Mouse (Mus musculus): Measurements from ENCODE around the gene Slc5a2. TPM values are rescaled to one million over a fixed set of nuclear protein-coding genes. Genes with fewer than 3 reads are reported as not detected.

The Slc5a2 gene
- 0.08 and 0.23 TPM in 2 replicates for polyA plus RNA-seq (2015; fragmentation: Nextera tagmentation; extraction: Ambion mirVana)

DNA sequence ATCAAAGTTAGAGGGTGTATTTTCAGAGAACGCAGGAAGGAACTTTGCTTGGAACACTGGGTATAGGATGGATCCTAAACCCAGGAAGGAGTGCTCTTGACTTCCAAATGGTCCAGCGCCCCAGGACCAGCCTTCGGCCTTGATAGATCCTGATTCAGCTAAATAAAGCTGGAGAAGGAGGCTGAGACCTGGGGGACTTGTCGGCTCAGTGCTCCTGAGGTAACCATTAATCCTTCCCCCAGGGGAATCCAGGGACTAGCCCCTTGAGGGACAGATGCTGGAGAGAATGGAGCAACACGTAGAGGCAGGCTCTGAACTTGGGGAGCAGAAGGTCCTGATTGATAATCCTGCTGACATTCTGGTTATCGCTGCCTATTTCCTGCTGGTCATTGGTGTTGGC lies at the start of gene Slc5a2:
Gene Slc5a2 (plus strand): TSS at position 247 of the 400 bp plus-strand sequence.
- 74% methylated on average over 6 of the region's 6 CpGs for WGBS
- ATAC-seq: no peak
- TF ChIP-seq CTCF (IDR thresholded peaks at IDR 0.05) (no peak), EP300 (IDR thresholded peaks at IDR 0.05) (no peak)
- no peaks in the 10 kb centered on the region for H3K36me3 ChIP-seq (ENCODE audit: insufficient read depth, low read length)
- no peaks in the 10 kb centered on the region for H3K9me3 ChIP-seq (ENCODE audit: low read length)
- no peak within 1 kb of the TSS for H3K27ac ChIP-seq (ENCODE audit: low read length)
- no peaks in the 10 kb centered on the region for H3K27me3 ChIP-seq (replicated peaks; ENCODE audit: insufficient read depth, low read length)
- no peak for DNase-seq (ENCODE audit: low spot score)
- H3K9ac ChIP-seq (replicated peaks; ENCODE audit: low read depth): no peak within 1 kb of the TSS
- no peak within 1 kb of the TSS for H3K4me3 ChIP-seq (ENCODE audit: low read depth, low read length)
- H3K4me1 ChIP-seq (ENCODE audit: insufficient read depth, low read depth, low read length): no peaks in the 10 kb centered on the region
- no peak within 1 kb of the TSS for H3K4me2 ChIP-seq (replicated peaks; ENCODE audit: low read depth, low read length)

- WGBS: 54% methylated on average over 4 of the region's 4 CpGs
- Histone ChIP-seq H3K9ac (replicated peaks; ENCODE audit: low read depth) (no peak overlapping the region), H3K4me2 (replicated peaks; ENCODE audit: low read depth, low read length) (no peak overlapping the region), H3K4me1 (ENCODE audit: insufficient read depth, low read depth, low read length) (no peaks in the 10 kb centered on the region), H3K27me3 (replicated peaks; ENCODE audit: insufficient read depth, low read length) (no peaks in the 10 kb centered on the region), H3K36me3 (ENCODE audit: insufficient read depth, low read length) (no peaks in the 10 kb centered on the region), H3K27ac (ENCODE audit: low read length) (no peak overlapping the region), H3K9me3 (ENCODE audit: low read length) (no peaks in the 10 kb centered on the region), H3K4me3 (ENCODE audit: low read depth, low read length) (no peak overlapping the region)
- DNase-seq (ENCODE audit: low spot score) (no peak), ATAC-seq (no peak)
- no peak for TF ChIP-seq CTCF (IDR thresholded peaks at IDR 0.05)
- TF ChIP-seq EP300 (IDR thresholded peaks at IDR 0.05): no peak
These were observed 45.5 kb upstream of the Slc5a2 start for GRCm38 (mm10) chr7:128219952-128220351.

- Histone ChIP-seq H3K36me3 (ENCODE audit: insufficient read depth, low read length) (no peaks in the 10 kb centered on the region), H3K4me3 (ENCODE audit: low read depth, low read length) (no peak overlapping the region), H3K9ac (replicated peaks; ENCODE audit: low read depth) (no peak overlapping the region), H3K27me3 (replicated peaks; ENCODE audit: insufficient read depth, low read length) (no peaks in the 10 kb centered on the region), H3K4me1 (ENCODE audit: insufficient read depth, low read depth, low read length) (no peaks in the 10 kb centered on the region), H3K9me3 (ENCODE audit: low read length) (no peaks in the 10 kb centered on the region), H3K4me2 (replicated peaks; ENCODE audit: low read depth, low read length) (no peak overlapping the region), H3K27ac (ENCODE audit: low read length) (no peak overlapping the region)
- 81% methylated on average over 3 of the region's 3 CpGs for WGBS
- DNase-seq (ENCODE audit: low spot score) (no peak), ATAC-seq (no peak)
- no peak for TF ChIP-seq EP300 (IDR thresholded peaks at IDR 0.05)
These were observed 44.5 kb upstream of the Slc5a2 start for GRCm38 (mm10) chr7:128220936-128221335.

DNA sequence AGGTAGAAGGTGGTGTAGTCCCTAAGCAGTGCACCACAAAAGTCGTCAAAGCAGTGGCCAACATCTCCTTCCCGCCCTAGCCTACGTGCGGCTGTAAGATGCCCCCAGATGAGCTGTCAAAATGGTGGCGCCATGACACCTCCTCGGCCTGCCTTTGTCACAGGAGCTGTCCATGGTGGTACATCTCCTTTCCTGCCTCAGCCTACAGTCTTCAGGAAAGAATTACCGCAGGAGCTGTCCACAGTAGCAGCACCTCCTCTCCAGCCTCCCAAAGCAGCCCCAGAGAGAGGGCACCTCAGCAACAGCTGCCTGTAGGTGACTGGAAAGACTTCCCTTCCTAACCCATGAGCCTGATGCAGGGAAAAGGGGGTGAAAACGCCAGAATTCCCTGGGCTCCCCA lies 33.7 kb upstream of the Slc5a2 start:
- Histone ChIP-seq H3K4me3 (ENCODE audit: low read depth, low read length) (no peak overlapping the region), H3K4me2 (replicated peaks; ENCODE audit: low read depth, low read length) (no peak overlapping the region), H3K9ac (replicated peaks; ENCODE audit: low read depth) (no peak overlapping the region), H3K36me3 (ENCODE audit: insufficient read depth, low read length) (no peaks in the 10 kb centered on the region), H3K27me3 (replicated peaks; ENCODE audit: insufficient read depth, low read length) (no peaks in the 10 kb centered on the region), H3K4me1 (ENCODE audit: insufficient read depth, low read depth, low read length) (peaks cover under 1% of the 10 kb centered on the region; the same call in 1 of the 2 replicates), H3K27ac (ENCODE audit: low read length) (no peak overlapping the region), H3K9me3 (ENCODE audit: low read length) (no peaks in the 10 kb centered on the region)
- DNase-seq (ENCODE audit: low spot score): no peak
- 37% methylated on average over 8 of the region's 8 CpGs for WGBS
- ATAC-seq: no peak
- no peak for TF ChIP-seq CTCF (IDR thresholded peaks at IDR 0.05)
- TF ChIP-seq EP300 (IDR thresholded peaks at IDR 0.05): no peak

- H3K9me3 ChIP-seq (ENCODE audit: low read length): no peaks in the 10 kb centered on the region
- no peak for DNase-seq (ENCODE audit: low spot score)
- no peaks in the 10 kb centered on the region; the same call in 1 of the 2 replicates for H3K36me3 ChIP-seq (ENCODE audit: insufficient read depth, low read length)
These were observed 30.7 kb upstream of the Slc5a2 start for GRCm38 (mm10) chr7:128234796-128235195.

GRCm38 (mm10) chr7:128235481-128235880 lies 30.0 kb upstream of the Slc5a2 start:
- no peak overlapping the region for H3K4me2 ChIP-seq (replicated peaks; ENCODE audit: low read depth, low read length)
- DNase-seq (ENCODE audit: low spot score) (no peak), ATAC-seq (no peak)
- no peaks in the 10 kb centered on the region for H3K9me3 ChIP-seq (ENCODE audit: low read length)
- WGBS: 57% methylated on average over 1 of the region's 1 CpGs
- H3K27me3 ChIP-seq (replicated peaks; ENCODE audit: insufficient read depth, low read length): no peaks in the 10 kb centered on the region
- H3K9ac ChIP-seq (replicated peaks; ENCODE audit: low read depth): no peak overlapping the region
- H3K36me3 ChIP-seq (ENCODE audit: insufficient read depth, low read length): no peaks in the 10 kb centered on the region; the same call in 1 of the 2 replicates
- no peak overlapping the region for H3K27ac ChIP-seq (ENCODE audit: low read length)
- H3K4me3 ChIP-seq (ENCODE audit: low read depth, low read length): no peak overlapping the region
- peaks cover 3% of the 10 kb centered on the region; the same call in 1 of the 2 replicates for H3K4me1 ChIP-seq (ENCODE audit: insufficient read depth, low read depth, low read length)
- TF ChIP-seq CTCF (IDR thresholded peaks at IDR 0.05): no peak
- no peak for TF ChIP-seq EP300 (IDR thresholded peaks at IDR 0.05)

More at GRCm38 (mm10) chr7:128234796-128235195, 30.7 kb upstream of the Slc5a2 start:
- Histone ChIP-seq H3K9ac (replicated peaks; ENCODE audit: low read depth) (no peak overlapping the region), H3K4me2 (replicated peaks; ENCODE audit: low read depth, low read length) (no peak overlapping the region), H3K27me3 (replicated peaks; ENCODE audit: insufficient read depth, low read length) (no peaks in the 10 kb centered on the region), H3K27ac (ENCODE audit: low read length) (no peak overlapping the region), H3K4me1 (ENCODE audit: insufficient read depth, low read depth, low read length) (peaks cover 3% of the 10 kb centered on the region; the same call in 1 of the 2 replicates), H3K4me3 (ENCODE audit: low read depth, low read length) (no peak overlapping the region)
- WGBS: 79% methylated on average over 2 of the region's 2 CpGs
- no peak for TF ChIP-seq EP300 (IDR thresholded peaks at IDR 0.05)
- no peak for TF ChIP-seq CTCF (IDR thresholded peaks at IDR 0.05)
- ATAC-seq: no peak

GRCm38 (mm10) chr7:128236426-128236825 lies 29.0 kb upstream of the Slc5a2 start:
- no peak overlapping the region for H3K4me3 ChIP-seq (ENCODE audit: low read depth, low read length)
- H3K4me1 ChIP-seq (ENCODE audit: insufficient read depth, low read depth, low read length): peaks cover 3% of the 10 kb centered on the region; the same call in 1 of the 2 replicates
- ATAC-seq (no peak), DNase-seq (ENCODE audit: low spot score) (no peak)
- WGBS: 92% methylated on average over 13 of the region's 13 CpGs
- H3K9me3 ChIP-seq (ENCODE audit: low read length): no peaks in the 10 kb centered on the region
- peaks cover 3% of the 10 kb centered on the region; the same call in 1 of the 2 replicates for H3K36me3 ChIP-seq (ENCODE audit: insufficient read depth, low read length)
- peak overlapping the region; percentile 99; the same call in 1 of the 2 replicates for H3K27ac ChIP-seq (ENCODE audit: low read length)
- no peaks in the 10 kb centered on the region for H3K27me3 ChIP-seq (replicated peaks; ENCODE audit: insufficient read depth, low read length)
- TF ChIP-seq CTCF (IDR thresholded peaks at IDR 0.05) (no peak), EP300 (IDR thresholded peaks at IDR 0.05) (no peak)
- H3K4me2 ChIP-seq (replicated peaks; ENCODE audit: low read depth, low read length): no peak overlapping the region
- H3K9ac ChIP-seq (replicated peaks; ENCODE audit: low read depth): peak overlapping the region; percentile 76; the same call in 1 of the 2 replicates
